Comparison of ENCODE assay signal across 25 mouse cellular contexts in genomic region chr15:103551053-103551452, GRCm38 (mm10). TPM values are rescaled to one million over a fixed set of nuclear protein-coding genes. Genes with fewer than 3 reads are reported as not detected.
DNase-seq lines count a peak whose midpoint lies in the region; ATAC-seq and TF ChIP-seq lines count a peak whose summit lies in the region.
"Had no signal": no experiment of that assay in that cellular context is flagged by ENCODE, and none has a peak within 500 bp of the region (broad histone marks: within the 10 kb centered on the region; RNA-seq: fewer than 3 reads in every experiment).

No protein-coding gene starts in this region.

- no peak overlapping the region for H3K27ac ChIP-seq in forebrain, embryonic 10.5 days
- H3K27ac ChIP-seq in forebrain, embryonic 15.5 days (replicated peaks) = no peak overlapping the region
- H3K27ac ChIP-seq in kidney, adult 2 months (ENCODE audit: insufficient read depth, low read depth, low read length) = peak overlapping the region; percentile 60; the same call in 1 of the 2 replicates
- H3K27ac ChIP-seq: gastrocnemius, adult 2 months; heart, embryonic 10.5 days; hindbrain, embryonic 12.5 days had no signal

- ATAC-seq in forebrain, embryonic 15.5 days (replicated peaks) = no peak
- no peak for ATAC-seq in inflammation-experienced regulatory T-cells, adult 6 months
- ATAC-seq: activated CD4-positive, CD25-positive, alpha-beta regulatory T cell, adult 4 months; forebrain, postnatal 0 days; intestine, embryonic 16.5 days; Patski had no signal

- H3K4me3 ChIP-seq in forebrain, embryonic 10.5 days = no peak overlapping the region
- H3K4me3 ChIP-seq in forebrain, embryonic 15.5 days = no peak overlapping the region
- no peak overlapping the region for H3K4me3 ChIP-seq in kidney, adult 2 months (ENCODE audit: insufficient read depth, low read depth, low read length)
- H3K4me3 ChIP-seq: gastrocnemius, adult 2 months; heart, embryonic 10.5 days; hindbrain, embryonic 12.5 days had no signal

- 50% methylated on average over 1 of the region's 1 CpGs for WGBS in forebrain, embryonic 10.5 days
- 53% methylated on average over 1 of the region's 1 CpGs for WGBS in forebrain, embryonic 15.5 days
- 5% methylated on average over 1 of the region's 1 CpGs for WGBS in kidney, adult 2 months

- peak; percentile 12 for DNase-seq in forebrain, embryonic 10.5 days (ENCODE audit: extremely low spot score, low spot score)
- DNase-seq in kidney, adult 2 months = no peak
- DNase-seq in kidney, postnatal 14 days = no peak
- DNase-seq in embryo, embryonic 10.5 days (ENCODE audit: low spot score) = peak; percentile 12
- peak; percentile 27 for DNase-seq in forelimb bud, embryonic 11.5 days (ENCODE audit: low read depth, low spot score)
- no peak for DNase-seq in thymus, postnatal 25 days
- DNase-seq: adrenal gland, postnatal 14 days; cerebellum, adult 11-12 months; cerebellum, adult 9-10 months; cerebellum, postnatal 25 days; forebrain, postnatal 0 days; gastrocnemius, adult 2 months; gastrocnemius, postnatal 25 days; heart, postnatal 10 days; heart, postnatal 4 days had no signal

- H3K9me3 ChIP-seq in forebrain, embryonic 10.5 days = no peaks in the 10 kb centered on the region
- no peaks in the 10 kb centered on the region for H3K9me3 ChIP-seq in forebrain, embryonic 15.5 days
- H3K9me3 ChIP-seq: heart, embryonic 10.5 days; hindbrain, embryonic 12.5 days had no signal

- TF ChIP-seq CTCF in kidney, adult 2 months (conservative IDR thresholded peaks at IDR 0.05; ENCODE audit: insufficient read depth, insufficient read length, low read depth, low read length) = no peak

- no peak overlapping the region for H3K4me2 ChIP-seq in forebrain, embryonic 15.5 days (replicated peaks)
- H3K4me2 ChIP-seq: hindbrain, embryonic 12.5 days had no signal

- no peaks in the 10 kb centered on the region for H3K36me3 ChIP-seq in forebrain, embryonic 10.5 days (replicated peaks)
- no peaks in the 10 kb centered on the region for H3K36me3 ChIP-seq in forebrain, embryonic 15.5 days
- H3K36me3 ChIP-seq in kidney, adult 2 months (ENCODE audit: control insufficient read depth, insufficient read depth, low read length) = no peaks in the 10 kb centered on the region
- H3K36me3 ChIP-seq: heart, embryonic 10.5 days; hindbrain, embryonic 12.5 days had no signal

- H3K27me3 ChIP-seq in forebrain, embryonic 10.5 days (ENCODE audit: poor library complexity, severe bottlenecking) = no peaks in the 10 kb centered on the region; the same call in 1 of the 2 replicates
- H3K27me3 ChIP-seq in forebrain, embryonic 15.5 days = no peaks in the 10 kb centered on the region
- no peaks in the 10 kb centered on the region; the same call in 1 of the 2 replicates for H3K27me3 ChIP-seq in kidney, adult 2 months (replicated peaks; ENCODE audit: control insufficient read depth, insufficient read depth, low read length)
- H3K27me3 ChIP-seq: CH12.LX; hindbrain, embryonic 12.5 days had no signal

- no peak for TF ChIP-seq POLR2A in kidney, adult 2 months (IDR thresholded peaks at IDR 0.05; ENCODE audit: low read depth, low read length)

- no peak overlapping the region for H3K9ac ChIP-seq in forebrain, embryonic 15.5 days (replicated peaks)
- H3K9ac ChIP-seq: forebrain, postnatal 0 days; hindbrain, embryonic 12.5 days had no signal

- H3K4me1 ChIP-seq in forebrain, embryonic 10.5 days = no peaks in the 10 kb centered on the region
- no peaks in the 10 kb centered on the region for H3K4me1 ChIP-seq in forebrain, embryonic 15.5 days
- peaks cover 2% of the 10 kb centered on the region; the same call in 1 of the 2 replicates for H3K4me1 ChIP-seq in kidney, adult 2 months (ENCODE audit: control insufficient read depth, insufficient read depth, low read length)
- H3K4me1 ChIP-seq: heart, embryonic 10.5 days; hindbrain, embryonic 12.5 days had no signal

RNA-seq across cellular contexts. Expression of gene Ppp1r1a, which starts 13.2 kb away (rescaled TPM):
- 34.4 and 36.0 TPM in 2 replicates for polyA plus RNA-seq in forebrain, embryonic 10.5 days (2016; fragmentation: Nextera tagmentation; extraction: Ambion mirVana)
- 100 TPM in 2 replicates for polyA plus RNA-seq in forebrain, embryonic 15.5 days (2015; fragmentation: Nextera tagmentation; extraction: Ambion mirVana)
- polyA plus RNA-seq in kidney, adult 2 months (2012; rRNA removed) = 253 and 258 TPM in 2 replicates
- under 1 TPM in 1 of 3 experiments, not detected in 2; 0.51 TPM for polyA plus RNA-seq in inflammation-experienced regulatory T-cells, adult 6 months (2017; shearing (Covaris generic))

RNA-seq across cellular contexts. Expression of gene Glycam1, which starts 13.8 kb away (rescaled TPM):
- polyA plus RNA-seq in forebrain, embryonic 10.5 days (2016; fragmentation: Nextera tagmentation; extraction: Ambion mirVana) = not detected in 2 replicates
- polyA plus RNA-seq in forebrain, embryonic 15.5 days (2015; fragmentation: Nextera tagmentation; extraction: Ambion mirVana) = not detected in 2 replicates
- 118 TPM in 1 of 2 replicates, not detected in the other for polyA plus RNA-seq in kidney, adult 2 months (2012; rRNA removed)
- not detected for polyA plus RNA-seq in inflammation-experienced regulatory T-cells, adult 6 months (2017; shearing (Covaris generic))
- polyA plus RNA-seq: activated CD4-positive, CD25-positive, alpha-beta regulatory T cell, adult 4 months; embryonic facial prominence, embryonic 14.5 days; forebrain, postnatal 0 days; heart, embryonic 10.5 days; heart, embryonic 14.5 days; hindbrain, embryonic 12.5 days; intestine, embryonic 16.5 days; Patski had no signal

RNA-seq across cellular contexts. Expression of gene Pde1b, which starts 48.2 kb away (rescaled TPM):
- polyA plus RNA-seq in forebrain, embryonic 10.5 days (2016; fragmentation: Nextera tagmentation; extraction: Ambion mirVana) = 19.1 and 19.6 TPM in 2 replicates
- polyA plus RNA-seq in forebrain, embryonic 15.5 days (2015; fragmentation: Nextera tagmentation; extraction: Ambion mirVana) = 71.3 and 73.2 TPM in 2 replicates
- polyA plus RNA-seq in kidney, adult 2 months (2012; rRNA removed) = 2.0 and 2.8 TPM in 2 replicates
- 1 to 10 TPM; 2.4 to 3.4 (median 3.0) TPM for polyA plus RNA-seq in inflammation-experienced regulatory T-cells, adult 6 months (2017; shearing (Covaris generic))

Comparison
In these comparisons a context has a peak if more than half of its experiments do, and no peak if none do; other contexts are left out.
1. DNase-seq: peak in forebrain, embryonic 10.5 days (single experiment), embryo, embryonic 10.5 days (single experiment) and forelimb bud, embryonic 11.5 days (single experiment); none in kidney, adult 2 months (single experiment), kidney, postnatal 14 days (single experiment) and thymus, postnatal 25 days (single experiment).
2. RNA of gene Ppp1r1a, which starts 13.2 kb away (polyA plus RNA-seq): 253 to 258 TPM in kidney, adult 2 months, 100 TPM in forebrain, embryonic 15.5 days and 34.4 to 36.0 TPM in forebrain, embryonic 10.5 days; 0.51 TPM in inflammation-experienced regulatory T-cells, adult 6 months; every median in the first group is over 10 times any median in the second.